Mouse (Mus musculus) midbrain, postnatal 0 days (tissue): Measurements from ENCODE around the gene Zdhhc4. TPM values are rescaled to one million over a fixed set of nuclear protein-coding genes. Genes with fewer than 3 reads are reported as not detected.

Source experiments
- ATAC-seq: fragments of 200-750 bp; cut with Nextera tagmentation; 2 replicates; pipeline ENCODE4 v1.8.0; 2017; ENCODE audit warnings: moderate number of reproducible peaks, mild to moderate bottlenecking, moderate TSS enrichment, moderate library complexity; ENCODE audit not compliant: low FRiP score
- DNase-seq: peaks from one replicate; pipeline ENCODE4 v3.0.0-alpha.2; 2015; ENCODE audit warnings: low spot score
- H3K27ac ChIP-seq: fragments of 300-500 bp; sonication (generic); 2 replicates; pipeline ENCODE4 v1.5.1; 2014; ENCODE audit warnings: low read depth, mild to moderate bottlenecking, low read length, mixed read lengths
- H3K27me3 ChIP-seq: fragments of 300-500 bp; sonication (generic); 2 replicates; pipeline ENCODE4 v1.6.1; 2014; ENCODE audit warnings: low read length, control low read depth, mixed read lengths; ENCODE audit not compliant: insufficient read depth
- H3K36me3 ChIP-seq: fragments of 300-500 bp; sonication (generic); 2 replicates; pipeline ENCODE4 v1.6.1; 2014; ENCODE audit warnings: low read length, control low read depth, mixed read lengths; ENCODE audit not compliant: insufficient read depth
- H3K4me1 ChIP-seq: fragments of 300-500 bp; sonication (generic); 2 replicates; pipeline ENCODE4 v1.6.1; 2014; ENCODE audit warnings: mild to moderate bottlenecking, control low read depth, antibody characterized with exemption, low read length, mixed read lengths; ENCODE audit not compliant: insufficient read depth
- H3K4me2 ChIP-seq: fragments of 300-500 bp; sonication (generic); 2 replicates; pipeline ENCODE4 v1.6.1; 2014; ENCODE audit warnings: low read depth, mild to moderate bottlenecking, low read length, mixed read lengths; ENCODE audit not compliant: poor library complexity, severe bottlenecking
- H3K4me3 ChIP-seq: fragments of 300-500 bp; sonication (generic); 2 replicates; pipeline ENCODE4 v1.5.1; 2014; ENCODE audit warnings: low read depth, mild to moderate bottlenecking, low read length, moderate library complexity
- H3K9ac ChIP-seq: fragments of 300-500 bp; sonication (generic); replicated peaks from 2 replicates; pipeline ENCODE4 v1.6.1; 2014; ENCODE audit warnings: mild to moderate bottlenecking, low read length, moderate library complexity, mixed read lengths; ENCODE audit not compliant: poor library complexity, severe bottlenecking
- H3K9me3 ChIP-seq: fragments of 300-500 bp; sonication (generic); 2 replicates; pipeline ENCODE4 v1.6.1; 2016; ENCODE audit warnings: low read length, control low read depth
- CTCF ChIP-seq: IDR thresholded peaks from 2 replicates; pipeline ENCODE4 v1.5.1; 2016; ENCODE audit warnings: antibody characterized with exemption, mild to moderate bottlenecking
- WGBS: fragments of 180-500 bp; shearing (Covaris S2); extraction: QIAGEN DNeasy Blood & Tissue Kit; methylation state at CpG from one replicate; pipeline ENCODE4 v1.1.7; 2014; 5-methylcytosine and 5-hydroxymethylcytosine counted together
- polyA plus RNA-seq: library from polyadenylated mRNA; unstranded; fragments of >200 nt; fragmentation: Nextera tagmentation; extraction: Ambion mirVana; gene quantifications from 2 replicates; pipeline ENCODE4 v1.2.1, GENCODE M21; 2015
- total RNA-seq: library from RNA; depleted of rRNA; stranded (reverse); fragments of >200 nt; gene quantifications from 2 replicates; pipeline ENCODE4 v1.2.3, GENCODE M21; 2014

The Zdhhc4 gene
- total and polyA plus RNA-seq, 2 experiments from 2014 or later, result 93.0 to 94.5 TPM

DNA sequence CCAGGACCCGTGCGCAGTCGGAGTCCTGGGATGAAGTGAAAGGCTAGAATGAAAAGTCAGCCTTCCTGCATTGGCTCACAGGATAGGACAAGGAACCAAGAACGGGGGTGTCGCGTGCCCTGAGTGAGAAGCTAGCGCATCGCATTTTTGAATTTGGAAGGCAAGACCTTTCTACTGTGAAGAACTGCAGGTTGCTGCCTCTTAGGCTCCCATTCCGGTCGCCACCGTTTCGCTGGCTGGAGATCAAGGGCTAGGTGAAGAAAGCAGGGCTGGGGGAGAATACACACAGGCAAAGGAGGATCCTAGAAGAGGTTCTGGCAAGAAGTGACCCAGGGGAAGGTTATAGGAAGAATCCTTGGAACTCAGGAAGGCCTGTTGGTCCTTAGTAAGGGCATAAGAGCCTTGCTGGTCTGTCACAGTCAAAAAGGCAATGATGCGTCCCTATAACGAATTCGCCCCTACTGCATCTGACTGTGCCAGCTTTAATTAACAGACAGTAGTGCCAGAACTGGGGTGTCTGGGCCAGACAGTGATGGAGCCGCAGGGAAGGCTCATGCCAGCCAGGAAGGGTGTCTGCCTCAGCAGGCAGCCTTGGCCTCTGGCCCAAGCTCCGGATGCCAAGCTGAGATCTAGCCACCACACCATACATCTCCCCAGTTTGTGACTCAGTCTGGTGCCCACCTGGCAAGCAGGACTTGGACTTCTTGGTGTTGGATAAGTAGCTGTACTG lies 41.5 kb upstream of the Zdhhc4 start:
- no peak overlapping the region for H3K9ac ChIP-seq

DNA sequence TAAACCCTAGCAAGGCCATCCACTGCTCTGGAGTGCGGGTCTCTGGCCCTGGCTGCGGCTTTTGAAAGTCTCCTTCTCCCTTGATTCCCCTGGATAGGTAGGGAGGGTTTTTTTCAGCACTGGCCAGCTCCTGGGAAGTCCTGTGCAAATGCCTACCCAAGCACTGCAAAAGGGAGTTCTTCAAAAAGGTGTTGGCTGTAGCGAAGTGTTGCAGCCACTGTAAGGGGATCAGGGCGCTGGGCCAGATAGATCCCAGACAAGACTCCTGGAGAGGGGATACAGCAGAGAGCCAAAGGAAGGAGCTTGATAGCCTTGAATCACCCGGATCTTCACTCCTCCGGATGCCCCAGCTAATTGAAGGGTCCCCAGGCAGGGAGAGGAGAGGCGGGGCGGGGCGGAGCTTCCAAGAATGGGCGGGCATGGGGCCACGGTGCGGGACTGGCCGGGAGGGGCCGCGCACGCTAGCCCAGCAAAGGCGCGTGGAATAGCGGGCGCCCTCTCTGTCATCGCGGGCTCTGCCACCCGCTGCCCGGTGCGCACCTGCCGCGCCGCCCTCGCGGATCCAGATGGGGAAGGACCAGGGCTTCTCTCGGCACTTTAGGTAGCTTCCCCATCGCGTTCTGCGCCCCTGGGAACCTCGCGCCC lies 40.7 kb upstream of the Zdhhc4 start:
- peak overlapping the region; percentile 55 for H3K4me2 ChIP-seq
- peak overlapping the region; percentile 28 for H3K4me3 ChIP-seq
- H3K27ac ChIP-seq, result no peak overlapping the region
- no peak for DNase-seq
- no peak for TF ChIP-seq CTCF
- peaks cover 3% of the 10 kb centered on the region; the same call in 1 of the 2 replicates for H3K4me1 ChIP-seq
- 2% methylated on average over 27 of the region's 36 CpGs for WGBS
- H3K9me3 ChIP-seq, result no peaks in the 10 kb centered on the region
- peaks cover 67% of the 10 kb centered on the region for H3K27me3 ChIP-seq
- ATAC-seq, result no peak
- H3K9ac ChIP-seq, result no peak overlapping the region
- H3K36me3 ChIP-seq, result no peaks in the 10 kb centered on the region

More for the DNA sequence above, 41.5 kb upstream of the Zdhhc4 start:
- no peak for TF ChIP-seq CTCF
- no peak for ATAC-seq
- 25% methylated on average over 17 of the region's 17 CpGs for WGBS
- Histone ChIP-seq H3K36me3 (no peaks in the 10 kb centered on the region), H3K27ac (no peak overlapping the region), H3K9me3 (no peaks in the 10 kb centered on the region), H3K4me3 (peak overlapping the region; percentile 28), H3K4me1 (peaks cover 3% of the 10 kb centered on the region; the same call in 1 of the 2 replicates), H3K27me3 (peaks cover 71% of the 10 kb centered on the region), H3K4me2 (peak overlapping the region; percentile 55)
- peak; percentile 47 for DNase-seq

DNA sequence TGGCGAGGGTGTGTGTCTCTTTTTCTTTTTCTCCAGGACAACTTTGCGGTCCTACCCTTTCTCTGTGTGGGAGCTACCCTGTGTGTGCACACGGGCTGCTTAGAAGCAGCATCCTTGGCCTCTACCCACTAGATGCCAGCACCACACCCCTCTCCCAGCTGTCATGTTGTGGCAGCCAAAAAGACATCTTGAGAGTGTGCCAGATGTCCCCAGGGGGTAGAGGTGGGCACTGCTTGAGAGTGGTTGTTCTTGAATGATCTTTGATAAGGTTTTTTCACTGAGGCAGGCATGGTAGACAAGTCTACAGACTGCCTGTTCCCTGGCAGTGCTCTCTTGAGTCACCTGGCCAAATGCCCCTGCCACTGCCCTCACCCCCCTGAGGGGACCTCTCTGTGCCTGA lies 38.9 kb upstream of the Zdhhc4 start:
- Histone ChIP-seq H3K27ac (no peak overlapping the region), H3K9ac (no peak overlapping the region), H3K27me3 (peaks cover 49% of the 10 kb centered on the region), H3K9me3 (no peaks in the 10 kb centered on the region), H3K4me3 (no peak overlapping the region), H3K36me3 (no peaks in the 10 kb centered on the region), H3K4me2 (no peak overlapping the region), H3K4me1 (peaks cover 6% of the 10 kb centered on the region; the same call in 1 of the 2 replicates)
- DNase-seq, result peak; percentile 57
- no peak for ATAC-seq
- WGBS, result 78% methylated on average over 3 of the region's 3 CpGs
- no peak for TF ChIP-seq CTCF

DNA sequence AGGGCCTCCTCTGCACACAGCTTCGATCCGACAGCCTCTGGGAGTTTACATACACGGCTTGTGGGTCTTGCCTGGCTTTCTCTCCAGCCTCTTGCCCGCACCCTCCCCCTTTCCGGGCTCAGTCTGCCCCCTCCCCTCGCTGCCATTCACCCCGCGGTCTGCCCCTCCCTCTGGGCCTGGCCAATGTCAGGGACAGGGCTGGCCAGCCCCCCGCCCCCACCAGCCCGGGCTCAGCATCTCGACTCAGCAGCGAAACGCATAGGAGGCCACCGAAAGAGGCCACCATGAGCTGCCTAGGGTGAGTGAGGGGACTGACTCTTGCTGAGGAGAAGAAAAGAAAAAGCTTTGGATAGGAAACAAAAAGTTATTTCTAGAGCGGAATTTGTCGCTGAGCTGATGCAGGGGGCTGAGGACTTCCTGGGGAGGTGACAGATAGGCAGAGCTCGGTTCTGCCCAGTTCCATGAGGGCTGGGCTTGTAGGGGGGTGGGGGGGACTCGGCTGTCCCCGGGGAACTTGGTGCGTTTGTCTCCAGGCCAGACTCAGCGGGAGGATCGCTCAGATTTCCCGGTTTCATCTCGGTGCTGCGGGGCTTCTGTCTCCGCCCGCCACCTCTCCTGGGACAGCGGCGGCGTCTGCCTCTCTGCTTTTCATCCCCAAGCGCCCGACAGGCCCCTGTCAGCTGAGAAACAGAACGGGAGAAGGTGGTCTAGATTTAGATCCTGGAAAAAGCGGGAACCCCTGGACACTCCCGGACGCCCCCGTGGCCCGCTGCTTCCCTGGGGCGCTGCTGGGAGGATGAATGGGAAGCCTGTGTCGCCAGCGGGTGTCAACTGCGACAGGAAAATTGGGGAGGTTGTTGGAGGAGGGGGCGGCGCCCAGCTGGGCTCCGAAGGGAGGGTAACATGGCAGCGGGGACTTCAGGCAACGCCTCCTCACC lies 34.9 kb upstream of the Zdhhc4 start:
- no peak overlapping the region for H3K27ac ChIP-seq
- ATAC-seq (peak; percentile 67; the same call in 1 of the 2 replicates), DNase-seq (peak; percentile 70)
- peaks cover 19% of the 10 kb centered on the region for H3K27me3 ChIP-seq
- no peaks in the 10 kb centered on the region for H3K9me3 ChIP-seq
- 0% methylated on average over 45 of the region's 47 CpGs for WGBS
- H3K4me3 ChIP-seq, result peak overlapping the region; percentile 37
- H3K9ac ChIP-seq, result peak overlapping the region; percentile 48
- TF ChIP-seq CTCF, result no peak
- no peaks in the 10 kb centered on the region for H3K36me3 ChIP-seq
- peaks cover 3% of the 10 kb centered on the region; the same call in 1 of the 2 replicates for H3K4me1 ChIP-seq
- peak overlapping the region; percentile 90 for H3K4me2 ChIP-seq

DNA sequence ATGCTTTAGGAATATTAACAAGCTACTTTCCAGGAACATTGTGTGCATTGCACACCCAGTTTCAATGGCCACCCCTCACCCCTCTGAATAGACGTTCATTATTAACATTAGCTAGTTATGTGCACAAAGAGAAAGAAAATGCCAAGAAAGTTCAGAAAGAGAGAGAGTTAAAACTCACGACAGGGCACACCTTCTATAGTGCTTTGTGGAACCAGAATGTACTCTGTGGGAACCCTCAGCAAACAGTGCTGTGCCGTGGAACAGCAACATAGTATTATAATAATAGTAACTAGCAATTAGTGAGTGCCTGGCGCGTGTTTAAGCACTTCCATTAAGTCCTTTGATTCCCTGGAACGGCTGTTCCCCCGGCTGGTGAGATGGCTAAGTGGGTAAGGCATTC lies 32.4 kb upstream of the Zdhhc4 start:
- Histone ChIP-seq H3K27me3 (peaks cover 11% of the 10 kb centered on the region; the same call in 1 of the 2 replicates), H3K4me3 (no peak overlapping the region), H3K27ac (no peak overlapping the region), H3K36me3 (no peaks in the 10 kb centered on the region), H3K9ac (no peak overlapping the region), H3K4me2 (no peak overlapping the region), H3K4me1 (peaks cover 3% of the 10 kb centered on the region; the same call in 1 of the 2 replicates), H3K9me3 (no peaks in the 10 kb centered on the region)
- ATAC-seq (no peak), DNase-seq (no peak)
- 64% methylated on average over 7 of the region's 7 CpGs for WGBS
- TF ChIP-seq CTCF, result no peak
